Mouse (Mus musculus) gastrocnemius, postnatal 14 days (tissue): ENCODE measurements around the gene Vamp5. TPM values are rescaled to one million over a fixed set of nuclear protein-coding genes. Genes with fewer than 3 reads are reported as not detected.

Experiments used
- DNase-seq: peaks from one replicate; pipeline ENCODE4 v3.0.0; 2021; ENCODE audit warnings: mixed read lengths
- intact Hi-C: fragments of 180-260 bp; cut with DNase I; formaldehyde crosslinking; loops from one replicate; pipeline ENCODE4 v1.15.1; 2025; ENCODE audit warnings: low total_unique reads
- total RNA-seq, 2 experiments: library from RNA; stranded (reverse); gene quantifications; 2 replicates each; pipeline ENCODE4 v1.2.3; 2021

Vamp5 gene
- total RNA-seq, 2 experiments from 2014 or later: 60.9 to 79.6 TPM

DNA sequence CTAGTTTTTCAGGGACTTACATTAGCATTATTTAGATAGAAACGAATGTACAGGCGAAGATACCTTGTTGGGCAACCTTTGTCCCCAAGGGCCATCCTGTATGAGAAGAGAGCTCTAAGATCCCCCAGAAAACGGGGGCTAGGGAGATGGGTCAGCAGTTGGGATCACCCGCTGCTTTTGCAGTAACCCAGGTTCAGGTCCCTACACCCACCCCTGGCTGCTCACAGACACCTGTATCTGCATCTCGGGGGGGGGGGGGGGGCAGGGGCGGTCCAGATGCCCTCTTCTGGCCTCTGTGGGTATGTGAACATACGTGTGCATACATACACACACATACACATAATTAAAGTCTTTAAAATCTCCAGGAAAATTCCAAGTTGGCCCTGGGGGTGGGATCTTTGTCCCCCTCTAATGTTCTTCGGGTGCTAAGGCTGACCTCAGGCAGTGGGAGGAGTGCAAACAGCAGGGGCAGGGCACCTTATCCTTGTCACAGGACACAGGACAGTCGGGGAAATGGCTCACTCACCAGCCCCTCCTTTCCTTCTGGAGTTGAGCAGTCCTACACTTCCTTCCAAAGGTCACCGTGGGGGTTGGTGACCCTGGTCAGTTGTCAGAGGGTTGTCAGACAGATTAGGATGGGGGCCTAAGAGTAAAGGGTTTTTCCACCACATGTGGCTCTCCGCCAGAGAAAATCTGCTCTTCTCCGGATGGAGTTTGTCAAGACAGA lies 10.7 kb upstream of the Vamp5 start:
- peak; percentile 29 for DNase-seq
- intact Hi-C loops: no loop called here

DNA sequence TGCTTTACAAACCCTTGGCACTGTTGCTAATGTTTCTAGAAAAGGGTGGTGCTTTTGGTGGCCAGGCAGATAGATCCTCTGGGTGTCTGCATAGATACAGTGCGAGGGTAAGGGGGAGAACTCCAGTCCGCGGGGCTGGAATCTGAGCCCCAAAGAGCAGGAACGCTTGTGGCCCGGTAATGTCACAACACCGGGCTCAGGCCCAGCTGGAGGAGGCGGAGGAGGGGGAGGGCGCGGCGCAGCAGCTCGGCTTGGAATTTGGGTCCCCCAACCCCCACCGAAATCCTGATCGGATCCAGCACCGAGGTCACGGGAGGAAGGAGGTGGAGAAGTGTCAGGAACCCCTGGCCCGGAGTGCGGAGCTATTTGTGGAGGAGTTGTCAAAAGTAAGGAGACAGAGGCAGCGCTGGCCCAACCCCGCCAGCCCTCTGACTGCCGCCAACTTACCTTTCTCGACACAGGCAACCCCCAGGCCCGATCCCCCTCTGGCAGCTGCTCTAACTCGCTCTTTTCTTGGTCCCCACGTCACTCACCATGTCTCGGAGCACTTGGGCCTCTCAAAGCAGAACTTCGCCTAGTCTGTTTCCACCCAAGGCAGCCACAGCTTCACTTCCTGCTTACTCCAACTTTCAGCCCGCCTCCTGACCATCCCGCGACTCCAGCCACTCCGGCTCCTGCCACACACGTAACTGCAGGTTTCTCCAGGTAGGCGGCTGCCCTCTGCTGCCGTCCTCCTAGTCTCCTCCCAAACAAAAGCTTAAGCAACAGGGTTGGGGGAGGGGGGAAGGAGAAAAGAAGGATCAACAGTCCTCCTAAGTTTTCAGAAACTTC lies 9.9 kb upstream of the Vamp5 start, which contains the start of gene Vamp8:
Gene Vamp8 (minus strand): TSS at position 763 of the 831 bp plus-strand sequence.
- intact Hi-C loops: no loop called here
- peak; percentile 92 for DNase-seq

- intact Hi-C loops: no loop called here
- DNase-seq: no peak
These were observed 9.2 kb upstream of the Vamp5 start for GRCm38 (mm10) chr6:72389471-72389940.

- intact Hi-C loops: no loop called here
- DNase-seq: no peak
These were observed 8.6 kb upstream of the Vamp5 start for GRCm38 (mm10) chr6:72388791-72389329.

DNA sequence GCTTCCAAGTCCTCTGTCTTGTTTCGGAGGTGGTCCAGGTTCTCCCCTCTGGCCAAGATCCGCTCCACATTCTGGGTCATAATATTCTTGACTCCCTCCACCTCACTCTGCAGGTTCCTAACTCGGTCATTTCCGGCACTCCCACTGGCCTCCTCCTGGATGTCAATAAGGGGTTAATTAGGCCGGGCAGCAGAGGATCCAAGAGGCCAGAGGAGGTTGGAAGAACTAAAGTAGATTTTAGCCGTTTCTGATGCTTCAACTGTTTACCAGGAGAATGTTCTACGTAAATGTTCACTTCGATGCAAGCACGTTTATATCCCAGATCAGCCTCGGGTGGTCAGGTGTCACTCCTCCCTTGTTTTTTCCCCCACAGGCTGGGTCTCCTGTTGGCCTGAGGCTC lies 8.0 kb upstream of the Vamp5 start:
- no peak for DNase-seq
- intact Hi-C loops: no loop called here

DNA sequence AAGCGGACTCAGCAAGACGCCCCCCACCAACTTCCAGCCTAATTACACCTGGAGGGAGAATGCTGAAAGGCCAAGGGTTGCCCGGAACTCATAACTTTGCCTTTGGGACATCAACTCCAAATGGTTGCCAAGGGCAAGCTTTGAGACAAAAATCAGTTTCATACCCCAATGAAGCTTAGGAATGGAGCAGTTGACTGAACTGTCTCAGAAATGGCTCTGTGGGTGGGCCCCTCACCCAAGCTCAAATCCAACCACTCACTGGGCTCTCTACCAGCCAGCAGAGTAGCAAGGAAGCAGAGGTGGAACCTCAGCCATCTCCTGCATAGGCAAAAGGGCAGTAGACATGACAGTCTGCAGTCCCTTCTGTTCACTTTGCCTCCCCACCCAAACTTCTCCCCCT lies 7.5 kb upstream of the Vamp5 start:
- DNase-seq: no peak
- intact Hi-C loops: no loop called here

DNA sequence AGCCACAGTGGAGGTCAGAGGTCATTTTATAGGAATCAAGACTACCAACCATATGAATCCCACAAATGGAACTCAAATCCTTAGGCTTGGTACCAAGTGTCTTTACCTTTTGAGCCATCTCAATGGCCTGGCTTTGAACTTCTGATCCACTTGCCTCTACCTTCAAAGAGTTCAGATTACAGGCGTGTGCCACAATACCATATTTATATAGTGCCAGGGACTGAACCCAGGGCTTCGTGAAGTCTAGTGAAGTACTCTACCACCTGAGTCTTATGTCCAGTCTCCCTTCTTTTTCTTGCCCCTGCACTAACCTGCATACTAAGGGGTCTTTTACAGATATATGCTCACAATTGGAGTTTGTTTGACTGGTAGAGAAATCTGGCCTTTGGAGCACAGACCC lies 6.3 kb upstream of the Vamp5 start:
- DNase-seq: no peak
- intact Hi-C loops: no loop called here

GRCm38 (mm10) chr6:72385258-72385657 lies 5.0 kb upstream of the Vamp5 start:
- intact Hi-C loops: no loop called here
- DNase-seq: no peak

DNA sequence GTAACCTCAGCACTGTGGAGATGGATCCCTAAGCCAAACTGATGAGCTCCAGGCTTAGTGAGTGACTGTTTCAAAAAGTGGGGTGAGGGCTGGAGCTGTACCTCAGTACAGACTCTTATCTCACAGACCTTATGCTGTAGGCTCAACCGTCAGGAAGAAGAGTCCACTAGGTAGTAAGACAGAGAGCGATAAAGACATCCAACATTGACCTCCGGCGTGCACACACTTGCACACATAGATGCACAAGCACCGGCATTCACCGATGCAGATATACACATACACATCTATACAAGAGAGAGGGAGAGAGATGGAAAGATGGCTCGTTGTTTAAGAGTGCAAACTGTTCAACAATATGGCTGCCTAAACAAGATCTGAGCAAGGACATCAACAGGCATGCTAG lies 3.7 kb upstream of the Vamp5 start:
- DNase-seq: no peak
- intact Hi-C loops: no loop called here

DNA sequence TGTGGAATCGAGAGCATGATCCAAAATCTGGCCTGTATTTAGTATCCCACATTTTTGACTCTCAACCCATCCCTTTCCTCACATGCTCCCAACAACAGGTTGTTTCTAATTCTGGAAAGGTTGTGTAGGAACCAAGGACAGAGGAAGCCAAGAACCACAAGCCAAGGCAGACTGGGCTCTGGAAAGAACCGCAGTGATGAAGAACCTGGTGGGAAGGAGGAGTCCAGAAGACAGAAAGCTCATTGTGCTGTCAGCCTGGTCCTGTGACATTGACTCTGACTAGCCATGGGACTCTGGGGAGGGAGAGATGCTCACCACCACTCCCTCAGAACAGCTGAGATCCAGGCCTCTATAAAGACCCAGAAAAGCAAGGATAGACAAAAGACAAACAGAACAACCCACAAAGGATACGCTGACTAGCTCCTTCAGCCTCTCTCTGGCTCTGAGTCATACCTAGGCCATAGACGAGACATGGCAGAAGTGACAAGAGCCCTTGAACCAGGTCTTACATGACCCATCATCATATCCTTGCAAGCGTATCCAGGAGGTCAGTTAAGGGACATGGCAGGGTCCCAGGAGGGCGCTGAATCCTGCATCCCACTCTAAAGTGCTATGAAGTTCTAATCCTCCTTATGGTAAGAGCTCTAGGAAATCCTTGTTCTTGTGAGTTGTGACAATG lies 3.0 kb upstream of the Vamp5 start:
- intact Hi-C loops: no loop called here

DNA sequence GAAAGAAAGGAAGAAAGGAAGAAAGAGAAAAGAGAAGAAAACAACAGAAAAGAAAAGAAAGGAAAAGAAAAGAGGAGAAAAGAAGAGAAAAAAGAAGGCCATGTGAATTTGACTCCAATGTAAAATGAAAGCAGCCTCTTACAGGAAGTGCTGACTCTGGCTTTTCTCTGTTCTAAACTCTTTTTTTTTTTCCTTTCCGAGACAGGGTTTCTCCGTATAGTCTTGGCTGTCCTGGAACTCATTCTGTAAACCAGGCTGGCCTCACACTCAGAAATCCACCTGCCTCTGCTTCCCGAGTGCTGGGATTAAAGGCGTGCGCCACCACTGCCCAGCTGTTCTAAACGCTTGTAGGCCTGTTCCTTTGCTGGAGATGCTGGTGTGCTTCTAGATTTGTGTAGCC lies 2.2 kb upstream of the Vamp5 start:
- intact Hi-C loops: no loop called here
- no peak for DNase-seq

More for the DNA sequence above, 3.0 kb upstream of the Vamp5 start:
- no peak for DNase-seq

DNA sequence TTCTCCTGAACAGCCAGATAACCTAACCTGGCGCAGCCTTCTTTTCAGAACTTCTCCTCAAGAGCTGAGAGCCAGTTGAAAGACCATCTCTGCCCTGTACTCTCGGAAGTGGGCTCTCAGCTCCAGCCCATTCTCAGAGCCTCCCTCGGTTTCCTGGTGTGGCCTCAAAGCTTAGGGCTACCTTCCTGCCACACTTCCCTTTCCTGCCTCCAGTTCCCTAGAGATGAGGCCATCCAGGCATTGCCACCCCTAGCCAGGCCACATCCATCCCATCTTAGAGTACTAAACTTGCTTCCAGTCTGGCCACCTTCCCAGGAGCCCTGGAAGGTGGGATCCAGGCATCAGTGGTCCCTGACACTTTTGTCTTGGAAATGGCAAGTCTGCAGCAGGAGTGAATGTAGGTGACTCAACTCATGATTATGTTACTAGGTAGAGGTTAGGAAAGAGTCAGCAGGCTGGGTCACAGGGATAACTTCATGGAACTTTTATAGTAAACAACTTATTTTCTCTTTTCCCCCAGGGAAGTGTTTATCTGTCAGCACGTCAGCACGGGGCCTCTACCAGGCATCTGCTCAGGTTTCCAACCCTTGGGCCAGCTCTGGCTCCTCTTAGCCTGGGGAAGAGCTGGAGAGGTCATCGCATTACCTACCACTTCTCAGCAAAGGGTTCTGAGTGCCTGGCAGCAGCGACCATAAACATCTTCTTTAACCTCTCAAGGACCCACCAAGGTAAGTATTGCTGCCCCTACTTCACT lies 714 bp downstream of the Vamp5 start:
- peak; percentile 23 for DNase-seq

GRCm38 (mm10) chr6:72378510-72379234 lies 1.6 kb downstream of the Vamp5 start:
- DNase-seq: no peak
- intact Hi-C loops: no loop called here

More for the DNA sequence above, 714 bp downstream of the Vamp5 start:
- intact Hi-C loops: no loop called here

- intact Hi-C loops: no loop called here
- no peak for DNase-seq
These were observed 5.3 kb downstream of the Vamp5 start for GRCm38 (mm10) chr6:72374820-72375563.

- intact Hi-C loops: no loop called here
- no peak for DNase-seq
These were observed 6.1 kb downstream of the Vamp5 start for GRCm38 (mm10) chr6:72374206-72374605.

GRCm38 (mm10) chr6:72373184-72373583 lies 7.1 kb downstream of the Vamp5 start:
- DNase-seq: no peak
- intact Hi-C loops: no loop called here

- intact Hi-C loops: no loop called here
- DNase-seq: no peak
These were observed 8.7 kb downstream of the Vamp5 start for GRCm38 (mm10) chr6:72371571-72371970.

DNA sequence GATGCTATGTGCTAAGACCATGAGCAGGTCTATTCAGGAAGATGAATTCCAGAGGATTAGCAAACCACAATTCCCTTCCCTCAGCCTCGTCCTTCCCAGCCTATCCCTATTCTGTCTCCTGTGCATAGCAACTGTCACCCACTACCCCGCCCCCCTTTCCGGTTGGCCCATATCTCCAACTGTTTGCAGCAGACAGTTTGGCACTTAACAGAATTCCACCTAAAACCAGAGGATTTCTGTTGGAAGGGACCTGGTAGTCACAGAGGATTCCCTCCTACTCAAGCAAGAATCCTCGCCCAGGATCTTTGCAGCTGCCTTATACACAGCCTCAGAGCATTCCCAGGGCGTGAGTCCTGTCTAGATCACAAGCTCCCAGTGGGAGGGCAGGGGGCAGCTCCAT lies 9.1 kb downstream of the Vamp5 start:
- DNase-seq: peak; percentile 28
- intact Hi-C loops: no loop called here
